Mouse (Mus musculus): ENCODE measurements around the gene Polrmt.

DNA sequence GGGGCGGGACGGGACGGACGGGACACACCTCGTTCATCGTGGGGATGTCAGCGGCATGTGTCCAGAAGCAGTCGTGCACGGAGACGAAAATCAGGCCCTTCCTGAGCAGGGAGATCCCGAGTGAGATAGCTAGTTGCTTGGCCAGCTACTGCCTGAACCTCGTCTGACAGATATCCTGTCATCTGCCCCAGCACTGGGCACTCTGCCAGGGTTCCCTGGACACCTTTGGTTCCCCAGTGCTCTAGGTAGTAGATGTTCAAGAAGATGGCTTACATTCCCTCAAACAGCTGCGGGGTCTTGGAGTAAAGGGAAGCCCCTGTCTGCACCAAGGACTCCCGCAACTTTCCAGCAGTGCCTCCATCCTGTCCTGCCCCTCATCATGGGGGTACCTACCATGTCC is 9.7 kb downstream of the Polrmt start:
- TF ChIP-seq CTCF (IDR thresholded peaks at IDR 0.05; ENCODE audit: insufficient read depth, low read depth, low read length) (no peak), POLR2A (IDR thresholded peaks at IDR 0.05; ENCODE audit: insufficient read depth, low read depth, low read length) (no peak)

Data from olfactory bulb, adult 2 months (tissue).